Mouse (Mus musculus) hindbrain, embryonic 15.5 days (tissue): Measurements from ENCODE around the gene Slc5a3. TPM values are rescaled to one million over a fixed set of nuclear protein-coding genes. Genes with fewer than 3 reads are reported as not detected.

Experiments used
- ATAC-seq: fragments of 200-750 bp; cut with Nextera tagmentation; 2 replicates; pipeline ENCODE4 v1.8.0; 2017; ENCODE audit warnings: low read depth, moderate number of reproducible peaks, moderate TSS enrichment; ENCODE audit not compliant: low FRiP score
- H3K27ac ChIP-seq: fragments of 300-500 bp; sonication (generic); replicated peaks from 2 replicates; pipeline ENCODE4 v1.5.1; 2015; ENCODE audit warnings: mild to moderate bottlenecking, inconsistent platforms
- H3K27me3 ChIP-seq: fragments of 300-500 bp; sonication (generic); 2 replicates; pipeline ENCODE4 v1.6.1; 2015; ENCODE audit warnings: control low read depth, inconsistent platforms
- H3K36me3 ChIP-seq: fragments of 300-500 bp; sonication (generic); 2 replicates; pipeline ENCODE4 v1.6.1; 2015; ENCODE audit warnings: control low read depth, inconsistent platforms
- H3K4me1 ChIP-seq: fragments of 300-500 bp; sonication (generic); replicated peaks from 2 replicates; pipeline ENCODE4 v1.6.1; 2015; ENCODE audit warnings: control low read depth, inconsistent platforms
- H3K4me2 ChIP-seq: fragments of 300-500 bp; sonication (generic); 2 replicates; pipeline ENCODE4 v1.6.1; 2015; ENCODE audit warnings: moderate library complexity, mild to moderate bottlenecking, inconsistent platforms
- H3K4me3 ChIP-seq: fragments of 300-500 bp; sonication (generic); 2 replicates; pipeline ENCODE4 v1.5.1; 2015; ENCODE audit warnings: mild to moderate bottlenecking, inconsistent platforms
- H3K9ac ChIP-seq: fragments of 300-500 bp; sonication (generic); 2 replicates; pipeline ENCODE4 v1.6.1; 2015; ENCODE audit warnings: inconsistent platforms
- H3K9me3 ChIP-seq: fragments of 300-500 bp; sonication (generic); 2 replicates; pipeline ENCODE4 v1.6.1; 2016; ENCODE audit warnings: control low read depth, inconsistent platforms
- WGBS: fragments of 180-500 bp; shearing (Covaris S2); methylation state at CpG from one replicate; pipeline ENCODE4 v1.1.7; 2015; 5-methylcytosine and 5-hydroxymethylcytosine counted together
- polyA plus RNA-seq: library from polyadenylated mRNA; unstranded; fragments of >200 nt; fragmentation: Nextera tagmentation; extraction: Ambion mirVana; gene quantifications from 2 replicates; pipeline ENCODE4 v1.2.1, GENCODE M21; 2015

The Slc5a3 gene
- polyA plus RNA-seq, 1 experiment from 2014 or later: 16.6 TPM

- 77% methylated on average over 11 of the region's 11 CpGs for WGBS
- Histone ChIP-seq H3K4me3 (no peak overlapping the region), H3K27me3 (no peaks in the 10 kb centered on the region), H3K4me2 (no peak overlapping the region), H3K4me1 (peaks cover 6% of the 10 kb centered on the region), H3K9ac (no peak overlapping the region), H3K36me3 (no peaks in the 10 kb centered on the region), H3K27ac (no peak overlapping the region), H3K9me3 (no peaks in the 10 kb centered on the region)
- ATAC-seq: no peak
Measured at GRCm38 (mm10) chr16:92134148-92134764, 76.1 kb downstream of the Slc5a3 start.

DNA sequence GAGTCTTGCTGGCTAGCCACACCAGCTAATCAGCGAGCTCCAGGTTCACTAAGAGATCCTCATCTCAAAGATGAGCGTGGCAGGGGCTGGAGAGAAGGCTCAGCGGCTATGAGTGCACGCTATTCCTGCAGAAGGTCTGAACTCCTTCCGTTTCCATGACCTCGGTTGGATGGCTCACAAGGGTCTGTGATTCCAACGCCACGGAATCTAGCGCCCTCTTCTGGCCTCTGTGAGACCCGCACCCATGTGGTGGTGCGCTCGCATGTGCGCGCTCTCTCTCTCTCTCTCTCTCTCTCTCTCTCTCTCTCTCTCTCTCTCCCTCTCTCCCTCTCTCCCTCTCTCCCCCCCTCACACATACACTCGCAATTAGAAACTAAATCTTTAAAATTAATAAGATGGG lies 78.2 kb downstream of the Slc5a3 start:
- no peaks in the 10 kb centered on the region for H3K27me3 ChIP-seq
- WGBS: 94% methylated on average over 15 of the region's 15 CpGs
- H3K4me2 ChIP-seq: no peak overlapping the region
- no peak for ATAC-seq
- H3K36me3 ChIP-seq: no peaks in the 10 kb centered on the region
- no peak overlapping the region for H3K4me3 ChIP-seq
- H3K4me1 ChIP-seq: peaks cover 18% of the 10 kb centered on the region
- no peak overlapping the region for H3K27ac ChIP-seq
- no peak overlapping the region for H3K9ac ChIP-seq
- H3K9me3 ChIP-seq: no peaks in the 10 kb centered on the region

Other genes with a start within 250 kb of the Slc5a3 start
- 179 and 183 TPM in 2 replicates for gene Mrps6, start 52 bp upstream of the Slc5a3 start, polyA plus RNA-seq
- 0.32 and 0.34 TPM in 2 replicates for gene Gm49711, start within 50 bp of the Slc5a3 start, polyA plus RNA-seq
- gene Kcne2, start 234.1 kb downstream of the Slc5a3 start, polyA plus RNA-seq: 23.0 and 31.7 TPM in 2 replicates
- gene Smim11, start 243.0 kb downstream of the Slc5a3 start, polyA plus RNA-seq: 59.3 and 71.4 TPM in 2 replicates